Mouse (Mus musculus) MEL (cell line): Measurements from ENCODE around the gene Cux1.

ENCODE experiments used
- CTCF ChIP-seq, 3 experiments: IDR thresholded peaks in 2 of 3; conservative IDR thresholded peaks in 1 of 3; 2 replicates each; pipeline ENCODE4 v1.5.1; 2011 to 2012; ENCODE audit warnings: low read length in 3 of 3, low read depth in 2 of 3, mild to moderate bottlenecking in 2 of 3, improper control_type of control experiment in 1 of 3, inconsistent platforms in 1 of 3, mixed read lengths in 1 of 3, moderate library complexity in 1 of 3; ENCODE audit not compliant: control insufficient read depth in 1 of 3, insufficient read depth in 1 of 3, poor library complexity in 1 of 3, severe bottlenecking in 1 of 3
- EP300 ChIP-seq, 2 experiments: IDR thresholded peaks; 2 replicates each; pipeline ENCODE4 v1.6.1; 2011; ENCODE audit warnings: improper control_type of control experiment in 2 of 2, low read length in 2 of 2, low read depth in 1 of 2, mild to moderate bottlenecking in 1 of 2
- JUND ChIP-seq: IDR thresholded peaks from 2 replicates; pipeline ENCODE4 v1.6.1; 2011; ENCODE audit warnings: low read depth, mild to moderate bottlenecking, improper control_type of control experiment, low read length

GRCm38 (mm10) chr5:136245541-136246451 lies 321.5 kb downstream of the Cux1 start:
- TF ChIP-seq CTCF (IDR thresholded peaks at IDR 0.05 in 2 of 3, conservative IDR thresholded peaks at IDR 0.05 in 1 of 3; ENCODE audit: control insufficient read depth in 1 of 3, insufficient read depth in 1 of 3, low read depth in 2 of 3, low read length in 3 of 3, poor library complexity in 1 of 3, severe bottlenecking in 1 of 3), result no peak
- no peak for TF ChIP-seq EP300 (IDR thresholded peaks at IDR 0.05; ENCODE audit: low read depth in 1 of 2, low read length in 2 of 2)
- TF ChIP-seq JUND, result no peak
